Mouse (Mus musculus) lung, embryonic 15.5 days (tissue): ENCODE data around the gene Amot. TPM values are rescaled to one million over a fixed set of nuclear protein-coding genes. Genes with fewer than 3 reads are reported as not detected.

Source experiments
- ATAC-seq: fragments of 200-750 bp; cut with Nextera tagmentation; 2 replicates; pipeline ENCODE4 v1.8.0; 2017; ENCODE audit warnings: moderate number of reproducible peaks, borderline replicate concordance; ENCODE audit not compliant: low FRiP score, low TSS enrichment; ENCODE audit errors: extremely low read depth
- H3K27ac ChIP-seq: fragments of 300-500 bp; sonication (generic); 2 replicates; pipeline ENCODE4 v1.5.1; 2015; ENCODE audit warnings: moderate library complexity, mild to moderate bottlenecking, inconsistent platforms
- H3K27me3 ChIP-seq: fragments of 300-500 bp; sonication (generic); 2 replicates; pipeline ENCODE4 v1.6.1; 2015; ENCODE audit warnings: inconsistent platforms
- H3K36me3 ChIP-seq: fragments of 300-500 bp; sonication (generic); 2 replicates; pipeline ENCODE4 v1.6.1; 2015; ENCODE audit warnings: inconsistent platforms
- H3K4me1 ChIP-seq: fragments of 300-500 bp; sonication (generic); 2 replicates; pipeline ENCODE4 v1.6.1; 2015; ENCODE audit warnings: inconsistent platforms
- H3K4me2 ChIP-seq: fragments of 300-500 bp; sonication (generic); 2 replicates; pipeline ENCODE4 v1.6.1; 2015; ENCODE audit warnings: inconsistent platforms, mild to moderate bottlenecking, moderate library complexity
- H3K4me3 ChIP-seq: fragments of 300-500 bp; sonication (generic); 2 replicates; pipeline ENCODE4 v1.5.1; 2015; ENCODE audit warnings: mild to moderate bottlenecking, inconsistent platforms
- H3K9ac ChIP-seq: fragments of 300-500 bp; sonication (generic); 2 replicates; pipeline ENCODE4 v1.6.1; 2015; ENCODE audit warnings: inconsistent platforms
- H3K9me3 ChIP-seq: fragments of 300-500 bp; sonication (generic); 2 replicates; pipeline ENCODE4 v1.6.1; 2016; ENCODE audit warnings: inconsistent platforms
- WGBS: fragments of 180-500 bp; shearing (Covaris S2); methylation state at CpG from one replicate; pipeline ENCODE4 v1.1.7; 2015; 5-methylcytosine and 5-hydroxymethylcytosine counted together
- polyA plus RNA-seq: library from polyadenylated mRNA; unstranded; fragments of >200 nt; fragmentation: Nextera tagmentation; extraction: Ambion mirVana; gene quantifications from 2 replicates; pipeline ENCODE4 v1.2.1, GENCODE M21; 2015

Gene Amot
- polyA plus RNA-seq, 1 experiment from 2014 or later, result 9.6 TPM

GRCm38 (mm10) chrX:145424026-145424425 lies 81.0 kb downstream of the Amot start:
- no peak overlapping the region for H3K27ac ChIP-seq
- no peaks in the 10 kb centered on the region for H3K27me3 ChIP-seq
- H3K4me1 ChIP-seq, result no peaks in the 10 kb centered on the region
- H3K36me3 ChIP-seq, result no peaks in the 10 kb centered on the region
- ATAC-seq, result no peak
- H3K4me2 ChIP-seq, result no peak overlapping the region
- H3K9me3 ChIP-seq, result no peaks in the 10 kb centered on the region
- no peak overlapping the region for H3K9ac ChIP-seq
- H3K4me3 ChIP-seq, result no peak overlapping the region
- 42% methylated on average over 2 of the region's 2 CpGs for WGBS

- ATAC-seq, result no peak
- Histone ChIP-seq H3K36me3 (no peaks in the 10 kb centered on the region), H3K9me3 (no peaks in the 10 kb centered on the region), H3K4me1 (no peaks in the 10 kb centered on the region), H3K4me2 (no peak overlapping the region), H3K4me3 (no peak overlapping the region), H3K9ac (no peak overlapping the region), H3K27ac (no peak overlapping the region), H3K27me3 (no peaks in the 10 kb centered on the region)
- WGBS, result 50% methylated on average over 1 of the region's 1 CpGs
Observed at GRCm38 (mm10) chrX:145414319-145414718, 90.7 kb downstream of the Amot start.

- Histone ChIP-seq H3K4me3 (no peak overlapping the region), H3K4me1 (no peaks in the 10 kb centered on the region), H3K36me3 (no peaks in the 10 kb centered on the region), H3K9ac (no peak overlapping the region), H3K4me2 (no peak overlapping the region), H3K9me3 (no peaks in the 10 kb centered on the region), H3K27ac (no peak overlapping the region), H3K27me3 (no peaks in the 10 kb centered on the region)
- no peak for ATAC-seq
- 44% methylated on average over 6 of the region's 6 CpGs for WGBS
Observed at GRCm38 (mm10) chrX:145411425-145411824, 93.6 kb downstream of the Amot start.

GRCm38 (mm10) chrX:145406052-145406451 lies 98.9 kb downstream of the Amot start:
- H3K27ac ChIP-seq, result no peak overlapping the region
- H3K9me3 ChIP-seq, result no peaks in the 10 kb centered on the region
- no peak overlapping the region for H3K9ac ChIP-seq
- no peaks in the 10 kb centered on the region for H3K27me3 ChIP-seq
- no peak overlapping the region for H3K4me3 ChIP-seq
- no peak for ATAC-seq
- 40% methylated on average over 3 of the region's 4 CpGs for WGBS
- H3K4me1 ChIP-seq, result no peaks in the 10 kb centered on the region
- H3K4me2 ChIP-seq, result no peak overlapping the region
- no peaks in the 10 kb centered on the region for H3K36me3 ChIP-seq

GRCm38 (mm10) chrX:145401926-145402325 lies 103.1 kb downstream of the Amot start:
- WGBS, result 54% methylated on average over 3 of the region's 3 CpGs
- Histone ChIP-seq H3K9me3 (no peaks in the 10 kb centered on the region), H3K36me3 (no peaks in the 10 kb centered on the region), H3K9ac (no peak overlapping the region), H3K4me3 (no peak overlapping the region), H3K4me2 (no peak overlapping the region), H3K4me1 (no peaks in the 10 kb centered on the region), H3K27ac (no peak overlapping the region), H3K27me3 (no peaks in the 10 kb centered on the region)
- no peak for ATAC-seq

- no peaks in the 10 kb centered on the region for H3K4me1 ChIP-seq
- H3K4me3 ChIP-seq, result no peak overlapping the region
- no peaks in the 10 kb centered on the region for H3K9me3 ChIP-seq
- no peak overlapping the region for H3K27ac ChIP-seq
- WGBS, result 15% methylated on average over 1 of the region's 1 CpGs
- no peak overlapping the region for H3K9ac ChIP-seq
- no peaks in the 10 kb centered on the region for H3K36me3 ChIP-seq
- no peak for ATAC-seq
- H3K4me2 ChIP-seq, result no peak overlapping the region
- no peaks in the 10 kb centered on the region for H3K27me3 ChIP-seq
Observed at GRCm38 (mm10) chrX:145399236-145399635, 105.7 kb downstream of the Amot start.

Other genes with a start within 250 kb of the Amot start
- gene Lhfpl1, start 156.1 kb downstream of the Amot start, polyA plus RNA-seq, result 0.14 and 0.36 TPM in 2 replicates